Mouse (Mus musculus) MEL (cell line): ENCODE results near the gene Syt7. TPM values are rescaled to one million over a fixed set of nuclear protein-coding genes. Genes with fewer than 3 reads are reported as not detected.

Experiments
- DNase-seq: peaks from one replicate; pipeline ENCODE4 v3.0.0; 2011; ENCODE audit warnings: low read depth, low spot score
- H3K27ac ChIP-seq: 2 replicates; pipeline ENCODE4 v1.5.1; 2012; ENCODE audit warnings: low read depth, mild to moderate bottlenecking, control low read depth, low read length, moderate library complexity; ENCODE audit not compliant: control insufficient read depth
- H3K27me3 ChIP-seq, 2 experiments: fragments of 150-350 bp in 1 of 2; sonication (generic) in 1 of 2; 2 replicates each; pipeline ENCODE4 v1.6.1; 2012; ENCODE audit warnings: low read length in 2 of 2, mild to moderate bottlenecking in 2 of 2, improper control_type of control experiment in 1 of 2, moderate library complexity in 1 of 2; ENCODE audit not compliant: insufficient read depth in 2 of 2, control insufficient read depth in 1 of 2
- H3K36me3 ChIP-seq, 2 experiments: 2 replicates each; pipeline ENCODE4 v1.6.1; 2012 to 2014; ENCODE audit warnings: low read length in 2 of 2, improper control_type of control experiment in 1 of 2, inconsistent platforms in 1 of 2, mild to moderate bottlenecking in 1 of 2; ENCODE audit not compliant: insufficient read depth in 2 of 2, control insufficient read depth in 1 of 2
- H3K4me1 ChIP-seq, 2 experiments: fragments of 150-350 bp in 1 of 2; sonication (generic) in 1 of 2; 2 replicates each; pipeline ENCODE4 v1.6.1; 2012; ENCODE audit warnings: low read length in 2 of 2, improper control_type of control experiment in 1 of 2, mild to moderate bottlenecking in 1 of 2; ENCODE audit not compliant: insufficient read depth in 2 of 2, control insufficient read depth in 1 of 2
- H3K4me3 ChIP-seq, 2 experiments: fragments of 150-350 bp in 1 of 2; sonication (generic) in 1 of 2; 2 replicates each; pipeline ENCODE4 v1.5.1; 2012; ENCODE audit warnings: low read depth in 2 of 2, low read length in 2 of 2, mild to moderate bottlenecking in 2 of 2, moderate library complexity in 2 of 2, control low read depth in 1 of 2, improper control_type of control experiment in 1 of 2; ENCODE audit not compliant: control insufficient read depth in 1 of 2, insufficient read depth in 1 of 2
- H3K79me2 ChIP-seq: 2 replicates; pipeline ENCODE4 v1.6.1; 2012; ENCODE audit warnings: mild to moderate bottlenecking, low read length, moderate library complexity; ENCODE audit not compliant: control insufficient read depth, poor library complexity, insufficient read depth
- H3K9ac ChIP-seq: 2 replicates; pipeline ENCODE4 v1.6.1; 2012; ENCODE audit warnings: low read depth, mild to moderate bottlenecking, control low read depth, low read length, moderate library complexity; ENCODE audit not compliant: control insufficient read depth, poor library complexity, severe bottlenecking
- H3K9me3 ChIP-seq: fragments of 150-350 bp; sonication (generic); replicated peaks from 2 replicates; pipeline ENCODE4 v1.6.1; 2012; ENCODE audit warnings: mild to moderate bottlenecking, low read length, improper control_type of control experiment, moderate library complexity; ENCODE audit not compliant: insufficient read depth
- CHD1 ChIP-seq: IDR thresholded peaks from 2 replicates; pipeline ENCODE4 v1.6.1; 2012; ENCODE audit warnings: low read depth, mild to moderate bottlenecking, inconsistent platforms, low read length, improper control_type of control experiment
- CHD2 ChIP-seq: IDR thresholded peaks from 2 replicates; pipeline ENCODE4 v1.6.1; 2011; ENCODE audit warnings: low read length, improper control_type of control experiment
- E2F4 ChIP-seq: IDR thresholded peaks from 2 replicates; pipeline ENCODE4 v1.6.1; 2011; ENCODE audit warnings: low read depth, low read length, improper control_type of control experiment, borderline replicate concordance
- ELF1 ChIP-seq: IDR thresholded peaks from 2 replicates; pipeline ENCODE4 v1.6.1; 2014; ENCODE audit warnings: low read depth, mild to moderate bottlenecking, inconsistent platforms, low read length, improper control_type of control experiment, moderate library complexity
- ETS1 ChIP-seq: IDR thresholded peaks from 2 replicates; pipeline ENCODE4 v1.6.1; 2012; ENCODE audit warnings: low read depth, mild to moderate bottlenecking, inconsistent platforms, low read length, improper control_type of control experiment, moderate library complexity
- GABPA ChIP-seq: IDR thresholded peaks from 2 replicates; pipeline ENCODE4 v1.6.1; 2012; ENCODE audit warnings: low read depth, mild to moderate bottlenecking, inconsistent platforms, low read length, improper control_type of control experiment, moderate library complexity
- GATA1 ChIP-seq: IDR thresholded peaks from 2 replicates; pipeline ENCODE4 v1.6.1; 2011; ENCODE audit warnings: low read depth, low read length, improper control_type of control experiment
- JUND ChIP-seq: IDR thresholded peaks from 2 replicates; pipeline ENCODE4 v1.6.1; 2011; ENCODE audit warnings: low read depth, mild to moderate bottlenecking, improper control_type of control experiment, low read length
- MAFK ChIP-seq: IDR thresholded peaks from 2 replicates; pipeline ENCODE4 v1.6.1; 2011; ENCODE audit warnings: low read depth, mild to moderate bottlenecking, low read length, improper control_type of control experiment, borderline replicate concordance
- MAX ChIP-seq: IDR thresholded peaks from 2 replicates; pipeline ENCODE4 v1.6.1; 2011; ENCODE audit warnings: low read length, improper control_type of control experiment
- MAZ ChIP-seq: IDR thresholded peaks from 2 replicates; pipeline ENCODE4 v1.6.1; 2012; ENCODE audit warnings: low read depth, mild to moderate bottlenecking, inconsistent platforms, low read length, improper control_type of control experiment
- MEF2A ChIP-seq: IDR thresholded peaks from 2 replicates; pipeline ENCODE4 v1.6.1; 2014; ENCODE audit warnings: low read depth, mild to moderate bottlenecking, inconsistent platforms, low read length, improper control_type of control experiment; ENCODE audit not compliant: poor library complexity, insufficient replicate concordance, severe bottlenecking; ENCODE audit errors: extremely low read depth
- MXI1 ChIP-seq: IDR thresholded peaks from 2 replicates; pipeline ENCODE4 v1.6.1; 2011; ENCODE audit warnings: mild to moderate bottlenecking, low read depth, low read length, improper control_type of control experiment
- MYC ChIP-seq: IDR thresholded peaks from 2 replicates; pipeline ENCODE4 v1.6.1; 2011; ENCODE audit warnings: low read depth, mild to moderate bottlenecking, low read length, improper control_type of control experiment, moderate library complexity
- NELFE ChIP-seq: IDR thresholded peaks from 2 replicates; pipeline ENCODE4 v1.6.1; 2011; ENCODE audit warnings: low read depth, low read length, improper control_type of control experiment
- NRF1 ChIP-seq: IDR thresholded peaks from 2 replicates; pipeline ENCODE4 v1.6.1; 2014; ENCODE audit warnings: low read depth, mild to moderate bottlenecking, inconsistent platforms, low read length, improper control_type of control experiment, moderate library complexity; ENCODE audit not compliant: poor library complexity, insufficient read depth, severe bottlenecking
- POLR2A ChIP-seq, 2 experiments: IDR thresholded peaks; 2 replicates each; pipeline ENCODE4 v1.6.1; 2011 to 2012; ENCODE audit warnings: low read length in 2 of 2, mild to moderate bottlenecking in 2 of 2, control low read depth in 1 of 2, improper control_type of control experiment in 1 of 2, low read depth in 1 of 2, moderate library complexity in 1 of 2; ENCODE audit not compliant: control insufficient read depth in 1 of 2, insufficient read depth in 1 of 2, poor library complexity in 1 of 2
- POLR2AphosphoS2 ChIP-seq: IDR thresholded peaks from 2 replicates; pipeline ENCODE4 v1.6.1; 2011; ENCODE audit warnings: low read length, improper control_type of control experiment
- RCOR1 ChIP-seq: IDR thresholded peaks from 2 replicates; pipeline ENCODE4 v1.6.1; 2012; ENCODE audit warnings: low read depth, mild to moderate bottlenecking, inconsistent platforms, low read length, improper control_type of control experiment
- SIN3A ChIP-seq: IDR thresholded peaks from 2 replicates; pipeline ENCODE4 v1.6.1; 2012; ENCODE audit warnings: low read length, improper control_type of control experiment, inconsistent platforms
- UBTF ChIP-seq: IDR thresholded peaks from 2 replicates; pipeline ENCODE4 v1.6.1; 2012; ENCODE audit warnings: low read depth, mild to moderate bottlenecking, inconsistent platforms, low read length, improper control_type of control experiment, moderate library complexity, borderline replicate concordance; ENCODE audit not compliant: insufficient read depth
- USF1 ChIP-seq: IDR thresholded peaks from 2 replicates; pipeline ENCODE4 v1.6.1; 2014; ENCODE audit warnings: low read depth, mild to moderate bottlenecking, inconsistent platforms, low read length, improper control_type of control experiment, moderate library complexity
- USF2 ChIP-seq, 2 experiments: IDR thresholded peaks; 2 replicates each; pipeline ENCODE4 v1.6.1; 2011 to 2012; ENCODE audit warnings: improper control_type of control experiment in 2 of 2, low read length in 2 of 2, borderline replicate concordance in 1 of 2, inconsistent platforms in 1 of 2, low read depth in 1 of 2, mild to moderate bottlenecking in 1 of 2; ENCODE audit not compliant: insufficient read depth in 1 of 2
- ZC3H11A ChIP-seq: IDR thresholded peaks from 2 replicates; pipeline ENCODE4 v1.6.1; 2012; ENCODE audit warnings: low read depth, mild to moderate bottlenecking, inconsistent platforms, low read length, improper control_type of control experiment
- ZMIZ1 ChIP-seq: IDR thresholded peaks from 2 replicates; pipeline ENCODE4 v1.6.1; 2012; ENCODE audit warnings: low read depth, mild to moderate bottlenecking, inconsistent platforms, low read length, improper control_type of control experiment, moderate library complexity
- polyA plus RNA-seq, 2 experiments: library from polyadenylated mRNA; stranded (reverse) in 1 of 2; unstranded in 1 of 2; fragments of >175 nt in 1 of 2; fragments of >200 nt in 1 of 2; gene quantifications; 2 replicates each; pipeline versions ENCODE4 v1.2.1 to v1.2.4; 2012; ENCODE audit warnings: low replicate concordance in 2 of 2, low read depth in 1 of 2; ENCODE audit not compliant: insufficient read length in 2 of 2, insufficient read depth in 1 of 2, missing spikeins in 1 of 2
- total RNA-seq: library from RNA; depleted of rRNA; stranded (reverse); fragments of 300-350 nt; gene quantifications from 2 replicates; pipeline ENCODE4 v1.2.3, GENCODE M21; 2012

Gene Syt7
- total and polyA plus RNA-seq, 3 experiments, result not detected

DNA sequence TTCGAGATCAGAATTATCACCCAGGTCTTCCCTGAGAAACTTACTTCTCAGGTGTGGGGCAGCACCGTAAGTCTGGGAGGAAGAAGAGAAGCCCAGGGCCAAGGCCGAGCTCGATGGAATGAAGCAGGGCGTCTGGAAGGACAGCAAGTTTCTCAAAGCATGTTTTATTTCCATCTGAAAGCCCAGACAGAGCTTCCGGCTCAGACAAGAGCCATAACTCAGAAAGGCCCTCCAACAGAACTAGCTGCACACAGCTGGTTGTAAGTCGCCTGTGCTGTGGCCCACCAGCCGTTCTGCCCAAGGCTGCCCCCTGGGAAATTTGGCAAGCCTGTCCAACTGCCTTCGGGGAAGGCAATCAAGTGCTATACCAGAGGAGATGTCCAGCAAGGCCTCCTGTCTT lies 38.5 kb downstream of the Syt7 start:
- Histone ChIP-seq H3K36me3 (no peaks in the 10 kb centered on the region), H3K27me3 (no peaks in the 10 kb centered on the region; a peak in 1 of 4 replicates), H3K4me1 (no peaks in the 10 kb centered on the region), H3K79me2 (no peaks in the 10 kb centered on the region), H3K27ac (no peak overlapping the region), H3K9ac (no peak overlapping the region), H3K4me3 (no peak overlapping the region)
- no peak for DNase-seq
- no peak for TF ChIP-seq JUND
- no peak for TF ChIP-seq NELFE
- no peak for TF ChIP-seq MEF2A
- TF ChIP-seq NRF1, result no peak
- TF ChIP-seq MXI1, result no peak
- no peak for TF ChIP-seq USF1
- TF ChIP-seq POLR2AphosphoS2, result no peak
- TF ChIP-seq MAX, result no peak
- no peak for TF ChIP-seq CHD2
- no peak for TF ChIP-seq UBTF
- TF ChIP-seq SIN3A, result no peak
- no peak for TF ChIP-seq E2F4
- TF ChIP-seq RCOR1, result no peak
- TF ChIP-seq CHD1, result no peak
- TF ChIP-seq MAZ, result no peak
- no peak for TF ChIP-seq POLR2A (IDR thresholded peaks at IDR 0.05; ENCODE audit: control insufficient read depth in 1 of 2, insufficient read depth in 1 of 2, low read depth in 1 of 2, low read length in 2 of 2, poor library complexity in 1 of 2)
- TF ChIP-seq GABPA, result no peak
- TF ChIP-seq ETS1, result no peak
- TF ChIP-seq MYC, result no peak
- TF ChIP-seq, all 39 proteins: peak for 0
- no peaks in the 10 kb centered on the region for H3K9me3 ChIP-seq

DNA sequence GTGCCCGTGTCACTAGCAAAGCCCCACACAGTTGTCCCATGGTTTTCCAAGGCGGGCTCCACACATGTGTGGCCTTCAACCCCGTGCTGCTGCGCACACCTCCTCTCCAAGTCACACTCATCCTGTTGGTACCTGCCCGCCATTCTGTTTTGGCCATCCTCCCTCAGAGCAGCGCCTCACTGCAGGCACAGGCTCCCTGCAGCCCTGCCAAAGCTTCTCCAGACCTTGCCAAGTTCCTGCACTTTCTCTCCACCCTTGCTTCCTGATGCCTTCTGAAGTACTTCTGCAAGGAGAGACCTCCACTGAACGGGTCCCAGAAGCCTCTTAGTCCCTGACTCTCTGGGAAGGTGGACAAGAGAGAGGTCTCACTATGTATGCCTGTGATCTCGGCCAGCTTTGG lies 40.5 kb downstream of the Syt7 start:
- Histone ChIP-seq H3K4me1 (no peaks in the 10 kb centered on the region), H3K9ac (no peak overlapping the region), H3K79me2 (no peaks in the 10 kb centered on the region), H3K27ac (no peak overlapping the region)
- no peak for DNase-seq
- no peak for TF ChIP-seq ZMIZ1
- no peak for TF ChIP-seq MAFK
- TF ChIP-seq GABPA, result no peak
- TF ChIP-seq GATA1, result no peak
- TF ChIP-seq NELFE, result no peak
- TF ChIP-seq RCOR1, result no peak
- TF ChIP-seq POLR2A (IDR thresholded peaks at IDR 0.05; ENCODE audit: control insufficient read depth in 1 of 2, insufficient read depth in 1 of 2, low read depth in 1 of 2, low read length in 2 of 2, poor library complexity in 1 of 2), result no peak
- no peak for TF ChIP-seq ZC3H11A
- TF ChIP-seq POLR2AphosphoS2, result no peak
- no peak for TF ChIP-seq ELF1
- no peak for TF ChIP-seq USF2 (IDR thresholded peaks at IDR 0.05; ENCODE audit: borderline replicate concordance in 1 of 2, insufficient read depth in 1 of 2, low read depth in 1 of 2, low read length in 2 of 2)
- no peak for TF ChIP-seq JUND
- TF ChIP-seq, all 39 proteins: peak for 0
- H3K4me3 ChIP-seq, result no peak overlapping the region
- H3K9me3 ChIP-seq, result no peaks in the 10 kb centered on the region
- peaks cover 0 to 2% of the 10 kb centered on the region in 2 experiments; a peak in 1 of 4 replicates for H3K27me3 ChIP-seq
- H3K36me3 ChIP-seq, result no peaks in the 10 kb centered on the region
